Mouse (Mus musculus): ENCODE results near the gene Ajuba. TPM values are rescaled to one million over a fixed set of nuclear protein-coding genes. Genes with fewer than 3 reads are reported as not detected.

The Ajuba gene
- total RNA-seq, 4 experiments from 2014 or later, result 23.7 to 41.6 (median 32.6) TPM

- no peak for DNase-seq
These were observed 38.8 kb downstream of the Ajuba start for GRCm38 (mm10) chr14:54538580-54538979.

DNA sequence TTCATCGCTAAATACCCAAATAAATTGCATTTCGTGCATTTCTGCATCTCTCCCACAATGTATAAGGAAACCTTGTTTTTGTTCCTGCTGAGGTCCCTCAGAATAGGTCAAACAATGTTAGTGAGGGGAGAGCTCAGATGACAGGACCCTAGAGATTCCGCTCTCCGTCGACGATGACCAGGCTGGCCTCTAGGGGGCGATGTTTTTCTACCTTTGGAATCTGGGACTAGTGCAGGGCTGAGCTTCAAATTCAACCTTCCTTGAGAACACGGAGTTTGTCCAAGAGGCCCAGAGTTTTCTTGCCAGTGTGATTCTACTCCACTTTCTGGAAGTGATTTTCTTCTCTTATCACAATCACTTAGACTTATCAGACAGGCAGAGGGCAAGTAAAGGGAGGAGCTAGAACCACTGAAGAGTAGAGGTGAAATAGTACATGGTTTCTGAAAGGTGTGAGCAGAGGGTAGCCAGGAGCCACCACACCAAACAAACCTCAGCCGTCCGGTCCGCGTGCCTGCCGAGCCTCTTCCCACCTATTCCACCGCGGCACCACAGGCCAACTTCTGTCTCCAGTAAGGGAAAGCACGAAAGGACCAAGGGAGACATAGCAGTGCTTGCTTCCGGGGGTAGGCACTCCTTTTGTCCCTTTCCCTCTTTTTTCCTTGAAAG is 48.8 kb downstream of the Ajuba start:
- DNase-seq, result peak; percentile 56

- no peak for DNase-seq
These were observed 49.4 kb downstream of the Ajuba start for GRCm38 (mm10) chr14:54528007-54528393.

GRCm38 (mm10) chr14:54527227-54528006 is 49.9 kb downstream of the Ajuba start:
- no peak for DNase-seq

DNA sequence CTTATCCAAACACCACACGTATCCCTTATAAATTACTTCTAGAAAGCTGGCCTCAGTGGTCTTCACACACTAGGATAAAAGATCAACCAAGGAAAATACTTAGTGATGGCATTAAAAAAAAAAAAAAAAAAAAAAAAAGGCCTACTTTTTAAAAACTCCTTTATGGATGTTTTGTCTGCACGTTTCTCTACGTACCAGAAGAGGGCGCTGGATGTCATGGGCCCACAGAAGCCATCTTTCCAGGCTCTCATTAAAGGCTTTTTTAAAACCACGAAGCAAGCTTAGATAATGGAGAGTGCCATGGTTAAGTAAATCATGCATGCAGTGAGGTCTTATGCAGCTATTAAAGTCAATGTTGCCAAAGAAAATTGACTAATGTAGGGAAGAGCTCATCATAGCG is 53.8 kb downstream of the Ajuba start:
- DNase-seq, result no peak

Small RNAs within 50 kb of the gene (microRNA-seq; reads per million reads assigned to microRNA genes)
- gene Mir686, result 0 to 0.17 reads per million in 2 experiments

Other genes with a start within 250 kb of the Ajuba start
- gene Oxa1l, start 216.7 kb downstream of the Ajuba start, total RNA-seq (2022), result 100 to 1,000 TPM in 1 of 4 experiments, 10 to 100 TPM in 3; 88.8 to 106 (median 90.6) TPM
- 1 to 10 TPM; 4.6 to 8.5 (median 6.4) TPM for gene Slc7a7, start 159.8 kb downstream of the Ajuba start, total RNA-seq (2022)
- gene Mrpl52, start 150.6 kb downstream of the Ajuba start, total RNA-seq (2022), result 100 to 1,000 TPM; 179 to 219 (median 209) TPM
- gene Mmp14, start 145.9 kb downstream of the Ajuba start, total RNA-seq (2022), result 10 to 100 TPM; 34.8 to 49.0 (median 44.5) TPM
- 100 to 1,000 TPM; 119 to 147 (median 137) TPM for gene Lrp10, start 113.4 kb downstream of the Ajuba start, total RNA-seq (2022)
- gene Rem2, start 101.5 kb downstream of the Ajuba start, total RNA-seq (2022), result 1 to 10 TPM in 1 of 4 experiments, under 1 TPM in 3; 0.25 to 1.9 (median 0.45) TPM
- 10 to 100 TPM; 48.4 to 53.6 (median 50.9) TPM for gene Prmt5, start 60.0 kb downstream of the Ajuba start, total RNA-seq (2022)
- gene Haus4, start 22.9 kb downstream of the Ajuba start, total RNA-seq (2022), result 10 to 100 TPM; 24.1 to 34.1 (median 29.4) TPM
- gene 4931414P19Rik, start 28.4 kb upstream of the Ajuba start, total RNA-seq (2022), result 1 to 10 TPM; 3.6 to 6.2 (median 5.0) TPM
- gene Psmb5, start 40.5 kb upstream of the Ajuba start, total RNA-seq (2022), result 100 to 1,000 TPM; 254 to 479 (median 341) TPM
- gene Psmb11, start 43.9 kb upstream of the Ajuba start, total RNA-seq (2022), result not detected
- gene Gm17606, start 63.4 kb upstream of the Ajuba start, total RNA-seq (2022), result not detected
- 1 to 10 TPM in 2 of 4 experiments, under 1 TPM in 2; 0.46 to 2.0 (median 1.3) TPM for gene Cdh24, start 63.8 kb upstream of the Ajuba start, total RNA-seq (2022)
- 10 to 100 TPM; 34.2 to 43.9 (median 39.6) TPM for gene 1700123O20Rik, start 108.7 kb upstream of the Ajuba start, total RNA-seq (2022)
- 100 to 1,000 TPM; 140 to 305 (median 208) TPM for gene Acin1, start 109.4 kb upstream of the Ajuba start, total RNA-seq (2022)
- gene Gm29776, start 121.3 kb upstream of the Ajuba start, total RNA-seq (2022), result under 1 TPM in 2 of 4 experiments, not detected in 2; 0.19 to 0.59 TPM
- not detected for gene Cebpe, start 134.6 kb upstream of the Ajuba start, total RNA-seq (2022)
- gene Slc7a8, start 204.4 kb upstream of the Ajuba start, total RNA-seq (2022), result 10 to 100 TPM; 26.6 to 51.8 (median 40.3) TPM
- 1 to 10 TPM in 2 of 4 experiments, under 1 TPM in 2; 0.77 to 1.7 (median 1.2) TPM for gene Rnf212b, start 236.6 kb upstream of the Ajuba start, total RNA-seq (2022)

Measured in adrenal gland, adult 8-10 months (tissue).